Mouse (Mus musculus) erythroblast, embryonic 14.5 days (primary cell): Measurements from ENCODE around the gene Dnah14. TPM values are rescaled to one million over a fixed set of nuclear protein-coding genes. Genes with fewer than 3 reads are reported as not detected.

ENCODE experiments used
- H3K27me3 ChIP-seq: 2 replicates; pipeline ENCODE4 v1.6.1; 2012; ENCODE audit warnings: inconsistent platforms; ENCODE audit not compliant: control insufficient read depth
- H3K36me3 ChIP-seq: 2 replicates; pipeline ENCODE4 v1.6.1; 2012; ENCODE audit warnings: mild to moderate bottlenecking, inconsistent platforms; ENCODE audit not compliant: control insufficient read depth
- H3K4me1 ChIP-seq: 2 replicates; pipeline ENCODE4 v1.6.1; 2012; ENCODE audit warnings: inconsistent platforms; ENCODE audit not compliant: control insufficient read depth
- H3K4me3 ChIP-seq: replicated peaks from 2 replicates; pipeline ENCODE3; 2012; ENCODE audit warnings: moderate library complexity, mild to moderate bottlenecking, inconsistent platforms
- H3K9me3 ChIP-seq: 2 replicates; pipeline ENCODE4 v1.6.1; 2012; ENCODE audit warnings: low read length, inconsistent platforms, mixed read lengths; ENCODE audit not compliant: control insufficient read depth
- GATA1 ChIP-seq: IDR thresholded peaks from 2 replicates; pipeline ENCODE4 v1.6.1; 2012; ENCODE audit warnings: low read length, inconsistent platforms, mixed read lengths
- TAL1 ChIP-seq: IDR thresholded peaks from 3 replicates; pipeline ENCODE4 v1.6.1; 2012; ENCODE audit warnings: low read length, inconsistent platforms, mixed read lengths
- polyA plus RNA-seq: library from polyadenylated mRNA; stranded (reverse); fragments of >175 nt; gene quantifications from 2 replicates; pipeline ENCODE4 v1.2.3, GENCODE M21; 2012

Dnah14 gene
- polyA plus RNA-seq, 1 experiment: not detected

- Histone ChIP-seq H3K9me3 (no peaks in the 10 kb centered on the region), H3K4me3 (no peak overlapping the region), H3K36me3 (no peaks in the 10 kb centered on the region), H3K27me3 (no peaks in the 10 kb centered on the region), H3K4me1 (no peaks in the 10 kb centered on the region)
- TF ChIP-seq TAL1: no peak
- TF ChIP-seq GATA1: no peak
Observed at GRCm38 (mm10) chr1:181569447-181569846, 6.9 kb upstream of the Dnah14 start.

- Histone ChIP-seq H3K4me1 (no peaks in the 10 kb centered on the region), H3K4me3 (no peak overlapping the region), H3K27me3 (no peaks in the 10 kb centered on the region), H3K36me3 (no peaks in the 10 kb centered on the region), H3K9me3 (no peaks in the 10 kb centered on the region)
- no peak for TF ChIP-seq TAL1
- TF ChIP-seq GATA1: no peak
Observed at GRCm38 (mm10) chr1:181583152-181583551, 6.8 kb downstream of the Dnah14 start.

GRCm38 (mm10) chr1:181589116-181589515 is 12.8 kb downstream of the Dnah14 start:
- no peak overlapping the region for H3K4me3 ChIP-seq
- H3K4me1 ChIP-seq: no peaks in the 10 kb centered on the region
- no peaks in the 10 kb centered on the region for H3K36me3 ChIP-seq
- H3K9me3 ChIP-seq: no peaks in the 10 kb centered on the region
- TF ChIP-seq TAL1 (no peak), GATA1 (no peak)
- H3K27me3 ChIP-seq: no peaks in the 10 kb centered on the region

GRCm38 (mm10) chr1:181599376-181599775 is 23.0 kb downstream of the Dnah14 start:
- Histone ChIP-seq H3K27me3 (no peaks in the 10 kb centered on the region), H3K4me3 (no peak overlapping the region), H3K36me3 (no peaks in the 10 kb centered on the region), H3K4me1 (no peaks in the 10 kb centered on the region), H3K9me3 (no peaks in the 10 kb centered on the region)
- TF ChIP-seq GATA1 (no peak), TAL1 (no peak)

- H3K36me3 ChIP-seq: no peaks in the 10 kb centered on the region
- TF ChIP-seq TAL1 (no peak), GATA1 (no peak)
- H3K4me1 ChIP-seq: no peaks in the 10 kb centered on the region
- no peaks in the 10 kb centered on the region for H3K27me3 ChIP-seq
- H3K4me3 ChIP-seq: no peak overlapping the region
- no peaks in the 10 kb centered on the region for H3K9me3 ChIP-seq
Observed at GRCm38 (mm10) chr1:181611118-181611517, 34.8 kb downstream of the Dnah14 start.

GRCm38 (mm10) chr1:181615866-181616491 is 39.6 kb downstream of the Dnah14 start:
- H3K27me3 ChIP-seq: no peaks in the 10 kb centered on the region
- no peak overlapping the region for H3K4me3 ChIP-seq
- no peaks in the 10 kb centered on the region for H3K9me3 ChIP-seq
- TF ChIP-seq GATA1: no peak
- no peak for TF ChIP-seq TAL1
- H3K4me1 ChIP-seq: no peaks in the 10 kb centered on the region
- H3K36me3 ChIP-seq: no peaks in the 10 kb centered on the region

- TF ChIP-seq TAL1: no peak
- TF ChIP-seq GATA1: no peak
- Histone ChIP-seq H3K9me3 (no peaks in the 10 kb centered on the region), H3K36me3 (no peaks in the 10 kb centered on the region), H3K27me3 (no peaks in the 10 kb centered on the region), H3K4me1 (no peaks in the 10 kb centered on the region), H3K4me3 (no peak overlapping the region)
Observed at GRCm38 (mm10) chr1:181617332-181617731, 41.0 kb downstream of the Dnah14 start.

GRCm38 (mm10) chr1:181623149-181623680 is 46.9 kb downstream of the Dnah14 start:
- TF ChIP-seq TAL1: no peak
- Histone ChIP-seq H3K9me3 (no peaks in the 10 kb centered on the region), H3K36me3 (no peaks in the 10 kb centered on the region), H3K4me3 (no peak overlapping the region), H3K27me3 (no peaks in the 10 kb centered on the region), H3K4me1 (no peaks in the 10 kb centered on the region)

GRCm38 (mm10) chr1:181624876-181625275 is 48.5 kb downstream of the Dnah14 start:
- H3K4me3 ChIP-seq: no peak overlapping the region
- H3K9me3 ChIP-seq: no peaks in the 10 kb centered on the region
- no peaks in the 10 kb centered on the region for H3K4me1 ChIP-seq
- no peaks in the 10 kb centered on the region for H3K36me3 ChIP-seq
- H3K27me3 ChIP-seq: no peaks in the 10 kb centered on the region
- TF ChIP-seq TAL1: no peak
- no peak for TF ChIP-seq GATA1

GRCm38 (mm10) chr1:181628276-181628675 is 51.9 kb downstream of the Dnah14 start:
- no peak overlapping the region for H3K4me3 ChIP-seq
- H3K27me3 ChIP-seq: no peaks in the 10 kb centered on the region
- no peaks in the 10 kb centered on the region for H3K36me3 ChIP-seq
- H3K4me1 ChIP-seq: no peaks in the 10 kb centered on the region
- no peaks in the 10 kb centered on the region for H3K9me3 ChIP-seq
- TF ChIP-seq TAL1: no peak
- TF ChIP-seq GATA1: no peak
